Mouse (Mus musculus) G1E (cell line): ENCODE measurements at regions not wholly inside any gene's neighbourhood (a gene's known extent, or its start where the extent isn't known, plus 50 kb on each side); places are given as distances from the start of the nearest gene placed in this dataset.

Source experiments
- ATAC-seq: 2 replicates; pipeline ENCODE4 v1.8.0; 2016; ENCODE audit warnings: mild to moderate bottlenecking; ENCODE audit not compliant: insufficient number of reproducible peaks, poor library complexity, low FRiP score, severe bottlenecking; ENCODE audit errors: extremely low read depth
- DNase-seq: peaks from one replicate; pipeline ENCODE4 v3.0.0; 2012; ENCODE audit warnings: low spot score
- H3K27me3 ChIP-seq: 2 replicates; pipeline ENCODE4 v1.6.1; 2012; ENCODE audit warnings: mild to moderate bottlenecking, low read length, inconsistent platforms; ENCODE audit not compliant: insufficient read depth
- H3K36me3 ChIP-seq: replicated peaks from 2 replicates; pipeline ENCODE3; 2012; ENCODE audit warnings: mild to moderate bottlenecking, inconsistent platforms
- H3K4me1 ChIP-seq: 2 replicates; pipeline ENCODE4 v1.6.1; 2012; ENCODE audit warnings: low read depth, low read length, inconsistent platforms, mixed read lengths; ENCODE audit not compliant: insufficient read depth
- H3K4me3 ChIP-seq: 2 replicates; pipeline ENCODE4 v1.5.1; 2012; ENCODE audit warnings: low read depth, mild to moderate bottlenecking, inconsistent platforms, low read length, moderate library complexity, mixed read lengths
- H3K9me3 ChIP-seq: replicated peaks from 2 replicates; pipeline ENCODE4 v1.6.1; 2012; ENCODE audit warnings: inconsistent platforms
- CTCF ChIP-seq: IDR thresholded peaks from 2 replicates; pipeline ENCODE4 v1.5.1; 2012; ENCODE audit warnings: low read depth, low read length, inconsistent platforms, mixed read lengths
- GATA1 ChIP-seq: IDR thresholded peaks from 2 replicates; pipeline ENCODE4 v1.6.1; 2012; ENCODE audit warnings: borderline replicate concordance, low read length, inconsistent platforms, mixed read lengths
- GATA2 ChIP-seq: IDR thresholded peaks from 2 replicates; pipeline ENCODE4 v1.6.1; 2012; ENCODE audit warnings: low read depth, low read length, inconsistent platforms, borderline replicate concordance
- POLR2AphosphoS5 ChIP-seq: IDR thresholded peaks from 2 replicates; pipeline ENCODE4 v1.6.1; 2012; ENCODE audit warnings: low read depth, low read length, inconsistent platforms; ENCODE audit not compliant: insufficient replicate concordance
- TAL1 ChIP-seq: conservative IDR thresholded peaks from 2 replicates; pipeline ENCODE4 v1.6.1; 2012; ENCODE audit warnings: low read depth, low read length, inconsistent platforms, mixed read lengths

DNA sequence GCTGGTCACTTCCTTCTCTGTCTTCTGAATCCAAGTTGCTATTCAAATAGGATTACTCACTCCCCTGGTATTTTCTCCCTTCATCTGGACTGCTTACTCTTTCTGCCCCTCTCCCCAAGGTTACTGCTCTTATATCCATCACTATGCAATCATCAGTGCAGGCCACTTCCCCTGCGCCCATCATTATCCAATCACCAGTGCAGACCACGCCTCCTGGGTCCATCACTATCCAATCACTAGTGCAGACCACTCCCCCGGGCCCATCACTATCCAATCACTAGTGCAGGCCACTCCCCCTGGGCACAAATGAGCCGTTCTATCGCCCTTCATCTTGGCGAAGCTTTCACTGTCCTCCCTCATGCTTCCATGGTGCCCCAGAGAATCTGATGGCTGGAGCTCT lies 191.1 kb upstream of the Gm21798 start:
- TF ChIP-seq CTCF: no peak
- TF ChIP-seq TAL1: no peak
- TF ChIP-seq POLR2AphosphoS5: no peak
- TF ChIP-seq GATA2: no peak
- no peak for TF ChIP-seq GATA1

GRCm38 (mm10) chr15:64627258-64627657 lies 190.2 kb upstream of the Gm21798 start:
- TF ChIP-seq POLR2AphosphoS5: no peak
- TF ChIP-seq CTCF: peak; percentile 68
- no peaks in the 10 kb centered on the region for H3K9me3 ChIP-seq
- no peaks in the 10 kb centered on the region for H3K36me3 ChIP-seq
- DNase-seq (peak; percentile 2), ATAC-seq (no peak)
- no peaks in the 10 kb centered on the region for H3K4me1 ChIP-seq
- no peaks in the 10 kb centered on the region; the same call in 1 of the 2 replicates for H3K27me3 ChIP-seq
- no peak overlapping the region for H3K4me3 ChIP-seq

More for the DNA sequence above, 191.1 kb upstream of the Gm21798 start:
- Histone ChIP-seq H3K9me3 (no peaks in the 10 kb centered on the region), H3K4me1 (no peaks in the 10 kb centered on the region), H3K36me3 (no peaks in the 10 kb centered on the region), H3K4me3 (no peak overlapping the region), H3K27me3 (no peaks in the 10 kb centered on the region; the same call in 1 of the 2 replicates)
- DNase-seq (no peak), ATAC-seq (no peak)
